Mouse (Mus musculus) spleen, adult 2 months (tissue): Measurements from ENCODE around the gene Cpsf3. TPM values are rescaled to one million over a fixed set of nuclear protein-coding genes. Genes with fewer than 3 reads are reported as not detected.

ENCODE experiments used
- DNase-seq, 2 experiments: peaks; one replicate each; pipeline versions ENCODE4 v3.0.0 to v3.0.0-alpha.2; 2012 to 2021; ENCODE audit warnings: low spot score in 2 of 2, low read depth in 1 of 2
- H3K27ac ChIP-seq: fragments of 200-500 bp; 2 replicates; pipeline ENCODE4 v1.5.1; 2012; ENCODE audit warnings: low read length, inconsistent platforms; ENCODE audit not compliant: insufficient read depth
- H3K27me3 ChIP-seq: fragments of 200-500 bp; 2 replicates; pipeline ENCODE4 v1.6.1; 2012; ENCODE audit warnings: mild to moderate bottlenecking, moderate library complexity, low read length, inconsistent platforms; ENCODE audit not compliant: control insufficient read depth, insufficient read depth
- H3K36me3 ChIP-seq: fragments of 200-500 bp; 2 replicates; pipeline ENCODE4 v1.6.1; 2012; ENCODE audit warnings: mild to moderate bottlenecking, low read length, inconsistent platforms; ENCODE audit not compliant: control insufficient read depth, insufficient read depth
- H3K4me1 ChIP-seq: fragments of 200-500 bp; 2 replicates; pipeline ENCODE4 v1.6.1; 2011; ENCODE audit warnings: inconsistent platforms; ENCODE audit not compliant: control insufficient read depth, insufficient read depth, insufficient read length
- H3K4me3 ChIP-seq: fragments of 200-500 bp; 2 replicates; pipeline ENCODE4 v1.5.1; 2011; ENCODE audit warnings: mild to moderate bottlenecking, inconsistent platforms; ENCODE audit not compliant: insufficient read depth, insufficient read length; ENCODE audit errors: extremely low read depth
- CTCF ChIP-seq: fragments of 200-500 bp; IDR thresholded peaks from 2 replicates; pipeline ENCODE4 v1.5.1; 2011; ENCODE audit warnings: mild to moderate bottlenecking, inconsistent platforms; ENCODE audit not compliant: insufficient read depth, insufficient read length, insufficient replicate concordance; ENCODE audit errors: extremely low read depth
- POLR2A ChIP-seq: fragments of 200-500 bp; IDR thresholded peaks from 2 replicates; pipeline ENCODE4 v1.6.1; 2011; ENCODE audit warnings: low read depth, low read length, inconsistent platforms
- WGBS: fragments of 180-500 bp; shearing (Covaris S2); methylation state at CpG from one replicate; pipeline ENCODE4 v1.1.7; 2018; 5-methylcytosine and 5-hydroxymethylcytosine counted together
- polyA plus RNA-seq: library from polyadenylated mRNA; depleted of rRNA; stranded (reverse); fragments of >200 nt; gene quantifications from 2 replicates; pipeline ENCODE4 v1.2.3, GENCODE M21; 2012

Gene Cpsf3
- polyA plus RNA-seq, 1 experiment, result 25.4 TPM

- H3K36me3 ChIP-seq, result peaks cover 58% of the 10 kb centered on the region
- DNase-seq, result no peak
- H3K4me3 ChIP-seq, result no peak overlapping the region
- WGBS, result 95% methylated on average over 4 of the region's 4 CpGs
- no peak for TF ChIP-seq POLR2A
- TF ChIP-seq CTCF, result no peak
- H3K27ac ChIP-seq, result no peak overlapping the region
- H3K27me3 ChIP-seq, result no peaks in the 10 kb centered on the region
- H3K4me1 ChIP-seq, result no peaks in the 10 kb centered on the region
These were observed 21.5 kb downstream of the Cpsf3 start for GRCm38 (mm10) chr12:21306721-21307120.

- Histone ChIP-seq H3K36me3 (peaks cover 40% of the 10 kb centered on the region), H3K4me3 (no peak overlapping the region), H3K27me3 (no peaks in the 10 kb centered on the region), H3K4me1 (no peaks in the 10 kb centered on the region; the same call in 1 of the 2 replicates), H3K27ac (no peak overlapping the region)
- TF ChIP-seq CTCF, result no peak
- DNase-seq, result no peak
- 96% methylated on average over 5 of the region's 5 CpGs for WGBS
These were observed 27.0 kb downstream of the Cpsf3 start for GRCm38 (mm10) chr12:21312201-21312600.

GRCm38 (mm10) chr12:21315923-21316868 is 31.0 kb downstream of the Cpsf3 start, which contains the start of gene Iah1:
Iah1 (plus strand) TSS chr12:21316389.
- Histone ChIP-seq H3K27me3 (no peaks in the 10 kb centered on the region), H3K27ac (peak within 1 kb of the TSS; percentile 95), H3K4me3 (peak within 1 kb of the TSS; percentile 97), H3K4me1 (no peaks in the 10 kb centered on the region; the same call in 1 of the 2 replicates), H3K36me3 (peaks cover 23% of the 10 kb centered on the region)
- peak; percentile 81 for TF ChIP-seq POLR2A
- TF ChIP-seq CTCF, result no peak
- peak; percentile 69 to 89 for DNase-seq
- 2% methylated on average over 59 of the region's 59 CpGs for WGBS

- WGBS, result 53% methylated on average over 7 of the region's 7 CpGs
- DNase-seq, result no peak
- Histone ChIP-seq H3K4me3 (peak overlapping the region; percentile 97; the same call in 1 of the 2 replicates), H3K36me3 (peaks cover 23% of the 10 kb centered on the region), H3K4me1 (no peaks in the 10 kb centered on the region; the same call in 1 of the 2 replicates), H3K27me3 (no peaks in the 10 kb centered on the region), H3K27ac (no peak overlapping the region)
- TF ChIP-seq CTCF, result no peak
- TF ChIP-seq POLR2A, result no peak
These were observed 31.7 kb downstream of the Cpsf3 start for GRCm38 (mm10) chr12:21316869-21317265.

GRCm38 (mm10) chr12:21318143-21318895 is 33.1 kb downstream of the Cpsf3 start:
- Histone ChIP-seq H3K27ac (no peak overlapping the region), H3K4me1 (no peaks in the 10 kb centered on the region; the same call in 1 of the 2 replicates), H3K4me3 (no peak overlapping the region), H3K27me3 (no peaks in the 10 kb centered on the region), H3K36me3 (peaks cover 26% of the 10 kb centered on the region)
- no peak for TF ChIP-seq POLR2A
- TF ChIP-seq CTCF, result peak; percentile 82; the same call in 1 of the 2 replicates
- DNase-seq, result peak; percentile 63 to 81
- WGBS, result 79% methylated on average over 12 of the region's 12 CpGs

GRCm38 (mm10) chr12:21320317-21320716 is 35.1 kb downstream of the Cpsf3 start:
- Histone ChIP-seq H3K27ac (no peak overlapping the region), H3K36me3 (peaks cover 27% of the 10 kb centered on the region), H3K4me1 (no peaks in the 10 kb centered on the region; the same call in 1 of the 2 replicates), H3K27me3 (no peaks in the 10 kb centered on the region), H3K4me3 (no peak overlapping the region)
- TF ChIP-seq POLR2A, result no peak
- no peak for TF ChIP-seq CTCF
- WGBS, result 88% methylated on average over 4 of the region's 4 CpGs
- no peak for DNase-seq
